Mouse (Mus musculus) cerebral cortex, adult 2 months (tissue): ENCODE data around the gene Cfap52.

Source experiments
- WGBS: fragments of 180-500 bp; shearing (Covaris S2); methylation state at CpG from one replicate; pipeline ENCODE4 v1.1.7; 2018; 5-methylcytosine and 5-hydroxymethylcytosine counted together

The Cfap52 gene

GRCm38 (mm10) chr11:67926348-67927055 is 38.9 kb downstream of the Cfap52 start:
- 12% methylated on average over 14 of the region's 15 CpGs for WGBS

GRCm38 (mm10) chr11:67925000-67925399 is 40.5 kb downstream of the Cfap52 start:
- WGBS, result 60% methylated on average over 13 of the region's 13 CpGs

GRCm38 (mm10) chr11:67923720-67924119 is 41.7 kb downstream of the Cfap52 start:
- 92% methylated on average over 5 of the region's 5 CpGs for WGBS

GRCm38 (mm10) chr11:67922755-67923125 is 42.7 kb downstream of the Cfap52 start:
- WGBS, result under 1% methylated on average over 12 of the region's 12 CpGs

GRCm38 (mm10) chr11:67921827-67922754 is 43.4 kb downstream of the Cfap52 start, which contains the start of gene Usp43:
Usp43 (minus strand) TSS chr11:67922153.
- 1% methylated on average over 76 of the region's 80 CpGs for WGBS

GRCm38 (mm10) chr11:67921091-67921826 is 44.2 kb downstream of the Cfap52 start:
- 9% methylated on average over 47 of the region's 47 CpGs for WGBS

GRCm38 (mm10) chr11:67920226-67920960 is 45.1 kb downstream of the Cfap52 start:
- 49% methylated on average over 9 of the region's 9 CpGs for WGBS

GRCm38 (mm10) chr11:67919593-67919992 is 45.9 kb downstream of the Cfap52 start:
- WGBS, result 46% methylated on average over 5 of the region's 5 CpGs

GRCm38 (mm10) chr11:67917126-67917525 is 48.3 kb downstream of the Cfap52 start:
- WGBS, result 54% methylated on average over 3 of the region's 3 CpGs

- WGBS, result 82% methylated on average over 5 of the region's 5 CpGs
Measured at GRCm38 (mm10) chr11:67911074-67911473, 54.4 kb downstream of the Cfap52 start.

GRCm38 (mm10) chr11:67903756-67904155 is 61.7 kb downstream of the Cfap52 start:
- 81% methylated on average over 4 of the region's 4 CpGs for WGBS

- WGBS, result 35% methylated on average over 8 of the region's 8 CpGs
Measured at GRCm38 (mm10) chr11:67897064-67897560, 68.3 kb downstream of the Cfap52 start.

GRCm38 (mm10) chr11:67895641-67896040 is 69.8 kb downstream of the Cfap52 start:
- 47% methylated on average over 7 of the region's 7 CpGs for WGBS

- 36% methylated on average over 5 of the region's 5 CpGs for WGBS
Measured at GRCm38 (mm10) chr11:67888521-67888920, 76.9 kb downstream of the Cfap52 start.

- WGBS, result 78% methylated on average over 2 of the region's 2 CpGs
Measured at GRCm38 (mm10) chr11:67885921-67886320, 79.5 kb downstream of the Cfap52 start.
